Mouse (Mus musculus) ES-Bruce4 (cell line): ENCODE data around the gene Apobec2. TPM values are rescaled to one million over a fixed set of nuclear protein-coding genes. Genes with fewer than 3 reads are reported as not detected.

Source experiments
- H3K27ac ChIP-seq: 2 replicates; pipeline ENCODE4 v1.5.1; 2012; ENCODE audit warnings: low read length, inconsistent platforms; ENCODE audit not compliant: insufficient read depth
- H3K27me3 ChIP-seq: 2 replicates; pipeline ENCODE4 v1.6.1; 2012; ENCODE audit warnings: mild to moderate bottlenecking, low read length, inconsistent platforms; ENCODE audit not compliant: control insufficient read depth, poor library complexity, insufficient read depth, severe bottlenecking
- H3K36me3 ChIP-seq: 2 replicates; pipeline ENCODE4 v1.6.1; 2012; ENCODE audit warnings: inconsistent platforms, mild to moderate bottlenecking, low read length, moderate library complexity; ENCODE audit not compliant: control insufficient read depth, poor library complexity, insufficient read depth, severe bottlenecking
- H3K4me1 ChIP-seq: one replicate; pipeline ENCODE4 v1.8.1; 2011; ENCODE audit warnings: low read length; ENCODE audit not compliant: control insufficient read depth, insufficient read depth
- H3K4me3 ChIP-seq: 2 replicates; pipeline ENCODE4 v1.5.1; 2011; ENCODE audit warnings: low read depth, mild to moderate bottlenecking, low read length
- H3K9ac ChIP-seq: 2 replicates; pipeline ENCODE4 v1.6.1; 2012; ENCODE audit warnings: low read depth, mild to moderate bottlenecking, inconsistent platforms; ENCODE audit not compliant: poor library complexity, severe bottlenecking
- H3K9me3 ChIP-seq: replicated peaks from 2 replicates; pipeline ENCODE4 v1.6.1; 2012; ENCODE audit warnings: mild to moderate bottlenecking, low read length, inconsistent platforms; ENCODE audit not compliant: control insufficient read depth, poor library complexity, insufficient read depth, severe bottlenecking
- CTCF ChIP-seq: IDR thresholded peaks from one replicate; pipeline ENCODE4 v1.8.1; 2011; ENCODE audit warnings: low read depth, low read length
- EP300 ChIP-seq: IDR thresholded peaks from 2 replicates; pipeline ENCODE4 v1.6.1; 2011; ENCODE audit warnings: low read depth, low read length; ENCODE audit not compliant: insufficient read depth
- POLR2A ChIP-seq: IDR thresholded peaks from one replicate; pipeline ENCODE4 v1.8.1; 2011; ENCODE audit warnings: low read length; ENCODE audit not compliant: insufficient read depth
- polyA plus RNA-seq: library from polyadenylated mRNA; stranded (reverse); fragments of >200 nt; gene quantifications from 2 replicates; pipeline ENCODE4 v1.2.4, GENCODE M21; 2011; ENCODE audit warnings: low read depth; ENCODE audit not compliant: missing spikeins, insufficient read depth, insufficient read length

The Apobec2 gene
- polyA plus RNA-seq, 1 experiment, result 4.7 TPM

DNA sequence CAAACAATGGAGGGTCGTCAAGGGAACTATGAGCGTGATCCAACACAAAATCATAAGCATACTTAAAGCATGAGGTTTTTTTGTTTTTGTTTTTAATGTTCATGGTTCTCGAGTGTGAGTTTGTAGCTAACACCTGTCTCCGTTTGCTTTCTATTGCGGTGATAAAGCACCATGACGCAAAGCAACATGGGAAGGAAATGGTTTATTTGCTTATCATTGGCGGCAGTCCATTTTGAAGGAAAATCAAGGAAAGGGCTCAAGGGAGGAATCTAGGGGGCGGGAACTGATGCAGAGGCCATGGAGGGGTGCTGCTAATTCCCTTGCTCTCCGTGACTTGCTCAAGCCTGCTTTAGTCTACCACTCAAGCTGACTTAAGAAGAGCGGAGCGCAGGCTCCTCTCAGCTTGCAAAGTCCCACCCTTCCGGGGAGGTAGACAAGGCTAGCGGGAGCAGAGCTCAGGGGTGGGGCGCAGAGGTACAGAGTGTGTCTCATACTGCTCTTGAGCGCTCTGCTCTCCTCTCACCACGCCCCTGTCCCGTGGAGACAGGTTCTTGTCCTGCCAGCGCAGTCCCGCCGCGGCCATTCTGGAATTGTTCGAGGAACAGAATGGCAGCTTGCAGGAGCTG is 34.2 kb upstream of the Apobec2 start:
- Histone ChIP-seq H3K4me3 (peak overlapping the region; percentile 49), H3K36me3 (no peaks in the 10 kb centered on the region), H3K27me3 (no peaks in the 10 kb centered on the region), H3K9ac (no peak overlapping the region), H3K4me1 (no peaks in the 10 kb centered on the region), H3K9me3 (no peaks in the 10 kb centered on the region), H3K27ac (no peak overlapping the region)
- TF ChIP-seq CTCF, result no peak
- no peak for TF ChIP-seq EP300
- no peak for TF ChIP-seq POLR2A

DNA sequence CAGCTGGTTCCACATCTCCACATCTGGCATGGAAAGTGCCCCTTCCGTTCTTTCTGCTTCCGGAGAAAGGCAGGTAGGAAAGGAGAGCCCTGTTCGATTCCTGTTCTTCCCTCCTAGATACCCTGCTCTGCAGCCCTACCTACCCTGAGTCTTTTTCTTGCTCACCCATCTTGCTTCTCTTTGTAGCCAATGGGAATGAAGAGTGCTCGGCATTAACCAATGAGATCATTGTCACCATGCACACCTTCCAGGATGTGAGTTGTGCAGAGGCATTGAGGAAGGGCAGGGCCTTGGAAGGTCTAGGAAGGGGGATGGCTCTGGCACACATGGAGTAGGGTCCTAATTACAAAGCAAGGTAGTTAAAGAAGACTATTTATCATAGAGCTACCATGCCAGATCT is 30.7 kb upstream of the Apobec2 start:
- Histone ChIP-seq H3K9ac (no peak overlapping the region), H3K4me1 (no peaks in the 10 kb centered on the region), H3K27ac (no peak overlapping the region), H3K9me3 (no peaks in the 10 kb centered on the region), H3K4me3 (no peak overlapping the region), H3K27me3 (no peaks in the 10 kb centered on the region), H3K36me3 (no peaks in the 10 kb centered on the region)
- TF ChIP-seq CTCF (no peak), POLR2A (no peak), EP300 (no peak)

- no peaks in the 10 kb centered on the region for H3K27me3 ChIP-seq
- no peaks in the 10 kb centered on the region for H3K9me3 ChIP-seq
- no peaks in the 10 kb centered on the region for H3K36me3 ChIP-seq
- no peak overlapping the region for H3K9ac ChIP-seq
- no peak overlapping the region for H3K27ac ChIP-seq
- no peak overlapping the region for H3K4me3 ChIP-seq
- H3K4me1 ChIP-seq, result no peaks in the 10 kb centered on the region
- no peak for TF ChIP-seq POLR2A
- no peak for TF ChIP-seq CTCF
- TF ChIP-seq EP300, result no peak
Observed at GRCm38 (mm10) chr17:48462096-48462495, 29.4 kb upstream of the Apobec2 start.

- Histone ChIP-seq H3K4me3 (no peak overlapping the region), H3K36me3 (no peaks in the 10 kb centered on the region), H3K9me3 (no peaks in the 10 kb centered on the region), H3K4me1 (no peaks in the 10 kb centered on the region), H3K9ac (no peak overlapping the region), H3K27me3 (no peaks in the 10 kb centered on the region), H3K27ac (no peak overlapping the region)
- TF ChIP-seq POLR2A (no peak), CTCF (no peak), EP300 (no peak)
Observed at GRCm38 (mm10) chr17:48457971-48458653, 25.4 kb upstream of the Apobec2 start.

DNA sequence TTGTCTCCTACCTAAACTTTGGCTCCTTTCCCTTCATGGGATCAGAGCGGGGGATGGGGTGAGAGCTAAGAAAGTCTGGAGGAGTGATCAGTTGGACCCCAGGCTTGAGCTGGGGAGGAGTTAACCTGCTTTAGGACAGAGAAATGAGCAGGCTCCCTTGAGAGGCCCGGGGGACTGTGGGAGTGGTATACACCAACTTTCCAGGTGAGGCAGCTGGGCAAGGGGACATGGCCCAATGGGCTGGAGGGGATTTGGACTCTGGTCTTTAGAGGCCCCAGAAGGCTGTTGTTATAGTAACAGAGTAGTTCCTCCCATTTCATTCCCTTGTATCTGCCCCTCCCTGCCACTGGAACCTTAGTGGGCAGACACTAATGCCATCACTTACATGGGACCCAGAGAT is 23.2 kb upstream of the Apobec2 start:
- Histone ChIP-seq H3K4me3 (no peak overlapping the region), H3K9me3 (no peaks in the 10 kb centered on the region), H3K27me3 (no peaks in the 10 kb centered on the region), H3K4me1 (peaks cover 4% of the 10 kb centered on the region), H3K9ac (no peak overlapping the region), H3K27ac (no peak overlapping the region), H3K36me3 (no peaks in the 10 kb centered on the region)
- TF ChIP-seq CTCF (no peak), POLR2A (no peak), EP300 (no peak)

GRCm38 (mm10) chr17:48454688-48455087 is 22.0 kb upstream of the Apobec2 start, which contains the start of gene Unc5cl:
TSS of gene Unc5cl (plus strand) at chr17:48454901.
- H3K4me3 ChIP-seq, result peak within 1 kb of the TSS; percentile 53
- 0 out of 2 replicates have a peak, but pooled peaks have one; percentile 19 for TF ChIP-seq EP300
- no peak for TF ChIP-seq POLR2A
- TF ChIP-seq CTCF, result no peak
- H3K36me3 ChIP-seq, result no peaks in the 10 kb centered on the region
- no peak within 1 kb of the TSS; the same call in 1 of the 2 replicates for H3K9ac ChIP-seq
- no peak within 1 kb of the TSS for H3K27ac ChIP-seq
- H3K4me1 ChIP-seq, result peaks cover 4% of the 10 kb centered on the region
- no peaks in the 10 kb centered on the region for H3K27me3 ChIP-seq
- no peaks in the 10 kb centered on the region for H3K9me3 ChIP-seq
